Mouse (Mus musculus) neural tube, embryonic 12.5 days (tissue): ENCODE results near the gene Marveld1. TPM values are rescaled to one million over a fixed set of nuclear protein-coding genes. Genes with fewer than 3 reads are reported as not detected.

Experiments
- ATAC-seq: fragments of 200-750 bp; cut with Nextera tagmentation; 2 replicates; pipeline ENCODE4 v1.8.0; 2017; ENCODE audit warnings: low read depth, mild to moderate bottlenecking, moderate TSS enrichment, moderate library complexity; ENCODE audit not compliant: low FRiP score
- H3K27ac ChIP-seq: fragments of 300-500 bp; sonication (generic); 2 replicates; pipeline ENCODE4 v1.5.1; 2016
- H3K27me3 ChIP-seq: fragments of 300-500 bp; sonication (generic); replicated peaks from 2 replicates; pipeline ENCODE4 v1.6.1; 2016; ENCODE audit warnings: mild to moderate bottlenecking
- H3K36me3 ChIP-seq: fragments of 300-500 bp; sonication (generic); 2 replicates; pipeline ENCODE4 v1.6.1; 2016; ENCODE audit warnings: mild to moderate bottlenecking
- H3K4me1 ChIP-seq: fragments of 300-500 bp; sonication (generic); 2 replicates; pipeline ENCODE4 v1.6.1; 2016
- H3K4me2 ChIP-seq: fragments of 300-500 bp; sonication (generic); replicated peaks from 2 replicates; pipeline ENCODE4 v1.6.1; 2016; ENCODE audit warnings: mild to moderate bottlenecking
- H3K4me3 ChIP-seq: fragments of 300-500 bp; sonication (generic); 2 replicates; pipeline ENCODE4 v1.5.1; 2016
- H3K9ac ChIP-seq: fragments of 300-500 bp; sonication (generic); 2 replicates; pipeline ENCODE4 v1.6.1; 2016; ENCODE audit warnings: mild to moderate bottlenecking
- H3K9me3 ChIP-seq: fragments of 300-500 bp; sonication (generic); 2 replicates; pipeline ENCODE4 v1.6.1; 2016; ENCODE audit warnings: mild to moderate bottlenecking
- WGBS: fragments of 180-500 bp; shearing (Covaris S2); methylation state at CpG from one replicate; pipeline ENCODE4 v1.1.7; 2016; 5-methylcytosine and 5-hydroxymethylcytosine counted together
- polyA plus RNA-seq: library from polyadenylated mRNA; unstranded; fragments of >200 nt; fragmentation: Nextera tagmentation; extraction: Ambion mirVana; gene quantifications from 2 replicates; pipeline ENCODE4 v1.2.1, GENCODE M21; 2016

Gene Marveld1
- polyA plus RNA-seq, 1 experiment from 2014 or later, result 12.1 TPM

DNA sequence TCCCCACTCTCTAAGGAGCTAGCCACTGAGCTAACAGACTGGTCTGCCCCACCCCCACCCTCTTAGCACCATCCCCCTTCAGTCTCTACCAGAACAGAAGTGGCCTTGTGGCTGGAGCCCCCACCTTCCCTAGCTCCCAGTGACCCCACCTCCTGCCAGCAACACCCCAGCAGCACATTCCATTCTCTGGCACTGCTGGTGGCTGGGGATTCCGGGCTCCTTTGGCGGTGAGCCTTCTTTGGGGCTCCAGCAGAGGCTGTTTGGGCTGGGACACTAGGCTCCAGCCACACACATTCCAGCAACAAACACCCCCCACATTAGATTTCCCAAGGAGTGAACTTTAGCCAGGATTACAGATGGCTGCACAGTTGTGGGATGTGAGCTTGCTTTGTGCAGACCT, 46.1 kb downstream of the Marveld1 start:
- H3K27me3 ChIP-seq, result 0 out of 2 replicates have a peak, but pooled peaks cover 3% of the 10 kb centered on the region
- ATAC-seq, result no peak
- H3K9me3 ChIP-seq, result no peaks in the 10 kb centered on the region
- no peak overlapping the region for H3K9ac ChIP-seq
- 70% methylated on average over 2 of the region's 2 CpGs for WGBS
- H3K36me3 ChIP-seq, result peaks cover 33% of the 10 kb centered on the region
- H3K4me1 ChIP-seq, result peaks cover 3% of the 10 kb centered on the region; the same call in 1 of the 2 replicates
- no peak overlapping the region for H3K27ac ChIP-seq
- H3K4me3 ChIP-seq, result no peak overlapping the region
- no peak overlapping the region for H3K4me2 ChIP-seq

DNA sequence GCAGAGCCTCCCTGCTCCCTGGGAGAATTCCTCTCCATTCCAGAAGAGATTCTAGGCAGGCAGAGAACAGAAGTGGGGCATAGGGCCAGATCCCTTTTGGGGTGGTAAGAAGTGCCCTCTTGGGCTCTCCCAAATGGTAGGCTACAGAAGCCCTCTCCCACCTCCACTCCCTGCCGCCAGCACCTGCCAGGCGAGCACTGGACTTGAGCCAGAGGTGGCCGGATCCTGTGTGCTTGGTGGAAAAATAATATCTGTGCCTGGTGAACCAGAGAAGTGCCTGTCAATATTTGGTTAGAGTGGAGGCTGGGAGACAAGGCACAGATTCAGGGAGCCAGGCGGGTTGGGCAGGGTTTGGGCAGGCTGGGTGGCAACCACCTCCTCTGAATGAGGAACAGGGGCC, 49.2 kb downstream of the Marveld1 start:
- Histone ChIP-seq H3K4me1 (peaks cover 6% of the 10 kb centered on the region; the same call in 1 of the 2 replicates), H3K27ac (no peak overlapping the region), H3K4me3 (no peak overlapping the region), H3K4me2 (no peak overlapping the region), H3K9ac (no peak overlapping the region), H3K9me3 (no peaks in the 10 kb centered on the region), H3K36me3 (peaks cover 11% of the 10 kb centered on the region), H3K27me3 (peaks cover 31% of the 10 kb centered on the region)
- no peak for ATAC-seq
- WGBS, result 85% methylated on average over 4 of the region's 4 CpGs

DNA sequence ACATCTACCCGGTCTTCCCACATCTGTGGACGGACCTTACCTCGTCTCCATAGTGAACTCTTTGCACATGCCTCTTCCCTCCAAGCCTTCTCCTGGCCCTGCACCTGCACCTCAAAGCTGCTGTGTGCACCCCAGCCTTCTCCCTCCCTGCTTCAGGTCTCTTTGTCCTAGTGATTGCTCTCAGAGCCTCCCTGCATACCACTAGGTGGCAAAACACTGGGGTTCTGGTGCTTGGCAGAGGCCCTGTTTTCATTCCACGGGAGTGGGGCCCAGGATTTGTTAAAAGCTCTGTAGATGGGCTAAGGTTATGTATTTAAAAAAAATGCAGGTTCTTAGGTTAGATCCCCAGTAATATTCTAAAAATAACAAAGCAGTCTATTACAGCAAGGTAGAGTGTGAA, 49.9 kb downstream of the Marveld1 start:
- Histone ChIP-seq H3K9me3 (no peaks in the 10 kb centered on the region), H3K27ac (no peak overlapping the region)
- 66% methylated on average over 4 of the region's 4 CpGs for WGBS

DNA sequence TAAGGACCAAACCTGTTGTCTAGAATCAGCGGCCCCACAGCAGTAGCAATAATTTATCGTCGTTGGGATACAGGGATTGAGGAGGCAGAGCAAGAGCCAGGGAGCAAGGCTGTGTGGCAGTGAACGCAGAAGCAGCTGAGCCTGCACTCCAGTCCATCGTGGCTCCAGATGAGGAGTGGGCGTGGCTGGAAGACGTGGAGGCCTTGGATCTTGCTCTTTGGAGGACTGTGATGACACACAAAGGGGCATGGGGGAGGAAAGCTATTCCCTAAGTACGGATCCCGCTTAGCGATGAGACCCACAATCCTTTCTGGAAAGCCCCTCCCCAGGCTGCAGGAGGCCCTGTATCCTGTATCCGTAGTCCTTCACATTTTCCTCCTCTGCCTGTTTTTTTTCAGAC, 50.8 kb downstream of the Marveld1 start:
- WGBS, result 49% methylated on average over 11 of the region's 11 CpGs
- no peaks in the 10 kb centered on the region for H3K9me3 ChIP-seq
- H3K4me3 ChIP-seq, result no peak overlapping the region
- H3K27ac ChIP-seq, result no peak overlapping the region
- H3K9ac ChIP-seq, result no peak overlapping the region
- H3K4me2 ChIP-seq, result no peak overlapping the region
- peaks cover 16% of the 10 kb centered on the region; the same call in 1 of the 2 replicates for H3K4me1 ChIP-seq
- H3K36me3 ChIP-seq, result no peaks in the 10 kb centered on the region
- no peak for ATAC-seq
- H3K27me3 ChIP-seq, result peaks cover 47% of the 10 kb centered on the region

More for the DNA sequence above, 49.9 kb downstream of the Marveld1 start:
- H3K4me1 ChIP-seq, result peaks cover 13% of the 10 kb centered on the region; the same call in 1 of the 2 replicates
- ATAC-seq, result no peak
- no peak overlapping the region for H3K4me3 ChIP-seq
- peaks cover 5% of the 10 kb centered on the region for H3K36me3 ChIP-seq
- H3K9ac ChIP-seq, result no peak overlapping the region
- H3K4me2 ChIP-seq, result no peak overlapping the region
- peaks cover 38% of the 10 kb centered on the region for H3K27me3 ChIP-seq

Other genes with a start within 250 kb of the Marveld1 start
- 577 and 583 TPM in 2 replicates for gene Pgam1, start 235.5 kb upstream of the Marveld1 start, polyA plus RNA-seq
- gene Exosc1, start 214.0 kb upstream of the Marveld1 start, polyA plus RNA-seq, result 67.0 and 68.3 TPM in 2 replicates
- 79.2 and 82.1 TPM in 2 replicates for gene Zdhhc16, start 213.9 kb upstream of the Marveld1 start, polyA plus RNA-seq
- 34.7 and 38.4 TPM in 2 replicates for gene Mms19, start 166.2 kb upstream of the Marveld1 start, polyA plus RNA-seq
- gene Ubtd1, start 165.6 kb upstream of the Marveld1 start, polyA plus RNA-seq, result 16.9 and 17.6 TPM in 2 replicates
- 0.18 TPM in 1 of 2 replicates, not detected in the other for gene Ankrd2, start 111.4 kb upstream of the Marveld1 start, polyA plus RNA-seq
- 0.98 and 1.0 TPM in 2 replicates for gene Hoga1, start 101.8 kb upstream of the Marveld1 start, polyA plus RNA-seq
- not detected in 2 replicates for gene 4933411K16Rik, start 95.2 kb upstream of the Marveld1 start, polyA plus RNA-seq
- 93.6 and 98.9 TPM in 2 replicates for gene Morn4, start 61.0 kb upstream of the Marveld1 start, polyA plus RNA-seq
- gene Pi4k2a, start 56.9 kb upstream of the Marveld1 start, polyA plus RNA-seq, result 38.3 and 40.1 TPM in 2 replicates
- 9.0 and 9.3 TPM in 2 replicates for gene Avpi1, start 18.3 kb upstream of the Marveld1 start, polyA plus RNA-seq
- 55.2 and 59.1 TPM in 2 replicates for gene Zfyve27, start 16.6 kb downstream of the Marveld1 start, polyA plus RNA-seq
- 8.1 and 12.8 TPM in 2 replicates for gene Sfrp5, start 54.9 kb downstream of the Marveld1 start, polyA plus RNA-seq
- 19.8 and 22.9 TPM in 2 replicates for gene Golga7b, start 100.2 kb downstream of the Marveld1 start, polyA plus RNA-seq